Mouse (Mus musculus): Measurements from ENCODE around the gene Lcn3. TPM values are rescaled to one million over a fixed set of nuclear protein-coding genes. Genes with fewer than 3 reads are reported as not detected.

The Lcn3 gene
- not detected for total RNA-seq (2023)

DNA sequence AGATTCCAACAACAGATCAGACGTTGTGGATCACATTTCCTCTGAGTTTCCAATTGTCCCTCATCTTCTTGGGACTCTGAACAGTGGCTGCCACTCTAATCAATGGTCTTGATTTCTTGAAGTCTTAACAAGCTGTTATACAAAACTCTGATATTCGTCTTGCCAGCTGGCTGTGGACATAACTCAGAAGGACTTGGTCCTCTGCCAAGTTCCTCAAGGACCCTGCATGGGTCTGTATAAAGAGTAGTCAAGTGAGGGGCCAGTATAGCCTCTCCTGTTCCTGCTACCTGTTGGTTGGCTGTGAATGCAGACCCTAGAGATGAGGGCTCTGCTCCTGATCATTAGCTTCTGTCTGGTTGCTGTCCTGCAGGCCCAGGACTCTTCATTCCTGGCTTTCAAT is at the start of gene Lcn3:
TSS of gene Lcn3 (plus strand) at position 301 of the 400 bp plus-strand sequence.

GRCm38 (mm10) chr2:25736709-25737108 is 28.7 kb upstream of the Lcn3 start, which contains the start of gene Obp2b:
Gene Obp2b, plus strand, starts transcription at chr2:25737009.

DNA sequence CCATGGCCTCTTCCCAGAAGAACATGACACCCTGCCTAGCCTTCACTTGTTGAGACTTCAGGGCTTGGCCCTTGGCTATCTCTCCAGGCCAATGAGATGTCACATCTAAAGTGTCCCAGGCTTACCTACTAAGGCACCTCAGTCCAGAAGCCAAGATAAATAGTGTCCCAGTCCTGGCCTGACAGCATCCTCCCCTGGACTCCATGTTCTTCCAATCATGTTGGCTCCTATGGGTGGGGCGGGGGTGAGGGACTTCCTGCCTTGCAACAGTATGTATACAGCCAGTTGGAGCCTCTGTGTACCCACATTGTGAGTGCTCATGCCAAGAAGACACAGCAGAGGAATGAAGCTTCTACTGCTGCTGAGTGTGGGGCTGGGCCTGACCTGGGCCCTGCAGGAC is 11.3 kb downstream of the Lcn3 start, which contains the start of gene Lcn11:
TSS of gene Lcn11 (plus strand) at position 301 of the 400 bp plus-strand sequence.

DNA sequence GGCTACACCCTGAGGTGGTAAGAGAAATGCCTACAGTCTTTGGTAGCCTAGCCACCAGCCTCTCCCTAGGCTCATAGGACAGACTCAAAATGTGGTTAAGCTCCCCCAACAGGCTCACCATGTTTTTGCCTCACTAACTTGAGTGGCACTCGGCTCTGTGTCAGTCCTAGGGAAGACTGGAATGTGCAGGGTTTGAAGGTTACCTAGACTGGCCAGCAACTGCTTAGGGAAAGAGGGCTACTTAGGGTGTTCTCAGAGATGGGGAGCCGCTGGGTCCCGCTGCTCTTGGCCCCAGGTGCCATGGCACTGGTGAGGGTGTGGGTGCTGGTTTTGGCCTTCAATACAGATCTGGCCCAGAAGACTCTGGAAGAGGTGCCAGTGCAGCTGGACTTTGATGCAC is 16.6 kb downstream of the Lcn3 start, which contains the start of gene Gm13539:
TSS of gene Gm13539 (plus strand) at position 301 of the 400 bp plus-strand sequence.

DNA sequence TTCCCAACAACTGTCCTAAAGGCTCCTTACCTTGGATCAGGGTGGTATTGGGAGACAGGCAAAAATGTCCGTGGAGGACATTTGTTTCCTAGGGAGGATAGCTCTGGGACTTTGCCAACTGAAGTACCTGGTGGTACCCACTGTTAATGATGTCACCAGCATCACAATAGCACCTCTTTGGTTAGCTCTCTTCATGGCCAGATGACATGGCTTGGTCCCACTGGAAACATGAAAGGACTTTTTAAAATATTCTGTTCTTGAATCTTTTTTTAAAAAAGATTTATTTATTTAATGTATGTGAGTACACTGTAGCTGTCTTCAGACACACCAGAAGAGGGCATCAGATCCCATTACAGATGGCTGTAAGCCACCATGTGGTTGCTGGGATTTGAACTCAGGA is 50.4 kb downstream of the Lcn3 start, which contains the start of gene Glt6d1:
TSS of gene Glt6d1 (minus strand) at position 101 of the 400 bp plus-strand sequence.

Other genes starting within 250 kb of the Lcn3 start
- 10 to 100 TPM; 21.6 to 24.3 TPM for gene Traf2, start 218.6 kb upstream of the Lcn3 start, total RNA-seq (2023)
- 10 to 100 TPM; 87.5 to 92.7 TPM for gene Edf1, start 207.7 kb upstream of the Lcn3 start, total RNA-seq (2023)
- gene Mamdc4, start 190.7 kb upstream of the Lcn3 start, total RNA-seq (2023) = under 1 TPM; 0.42 to 0.62 TPM
- 1 to 10 TPM; 4.7 to 5.8 TPM for gene Phpt1, start 190.3 kb upstream of the Lcn3 start, total RNA-seq (2023)
- gene Ajm1, start 183.8 kb upstream of the Lcn3 start, total RNA-seq (2023) = not detected
- 10 to 100 TPM; 28.3 to 46.4 TPM for gene Rabl6, start 157.0 kb upstream of the Lcn3 start, total RNA-seq (2023)
- not detected for gene Ccdc183, start 147.9 kb upstream of the Lcn3 start, total RNA-seq (2023)
- gene Tmem141, start 143.6 kb upstream of the Lcn3 start, total RNA-seq (2023) = 1 to 10 TPM; 3.5 to 4.4 TPM
- gene Fcna, start 137.5 kb upstream of the Lcn3 start, total RNA-seq (2023) = 1 to 10 TPM; 1.8 to 2.7 TPM
- gene Lcn8, start 112.4 kb upstream of the Lcn3 start, total RNA-seq (2023) = not detected
- not detected for gene Lcn5, start 107.6 kb upstream of the Lcn3 start, total RNA-seq (2023)
- gene Lcn6, start 88.8 kb upstream of the Lcn3 start, total RNA-seq (2023) = not detected
- not detected for gene Lcn10, start 82.8 kb upstream of the Lcn3 start, total RNA-seq (2023)
- gene Obp2a, start 65.5 kb upstream of the Lcn3 start, total RNA-seq (2023) = not detected
- 1 to 10 TPM; 4.0 to 6.7 TPM for gene Bmyc, start 58.8 kb upstream of the Lcn3 start, total RNA-seq (2023)
- gene Obp2b, start 28.6 kb upstream of the Lcn3 start, total RNA-seq (2023) = not detected
- gene Lcn11, start 11.4 kb downstream of the Lcn3 start, total RNA-seq (2023) = not detected
- not detected for gene Gm13539, start 16.7 kb downstream of the Lcn3 start, total RNA-seq (2023)
- gene Glt6d1, start 50.3 kb downstream of the Lcn3 start, total RNA-seq (2023) = not detected
- not detected for gene Lcn9, start 57.6 kb downstream of the Lcn3 start, total RNA-seq (2023)
- gene Sohlh1, start 81.7 kb downstream of the Lcn3 start, total RNA-seq (2023) = not detected
- not detected for gene Kcnt1, start 98.2 kb downstream of the Lcn3 start, total RNA-seq (2023)
- gene Camsap1, start 217.7 kb downstream of the Lcn3 start, total RNA-seq (2023) = 10 to 100 TPM in 1 of 2 experiments, 1 to 10 TPM in 1; 7.9 to 15.9 TPM